Mouse (Mus musculus) liver, embryonic 13.5 days (tissue): ENCODE data around the gene Ptprg. TPM values are rescaled to one million over a fixed set of nuclear protein-coding genes. Genes with fewer than 3 reads are reported as not detected.

Source experiments
- ATAC-seq: fragments of 200-750 bp; cut with Nextera tagmentation; 2 replicates; pipeline ENCODE4 v1.8.0; 2017; ENCODE audit warnings: low read depth, mild to moderate bottlenecking, moderate number of reproducible peaks, moderate library complexity
- DNase-seq: peaks from one replicate; pipeline ENCODE4 v3.0.0; 2022
- H3K27ac ChIP-seq: fragments of 300-500 bp; sonication (generic); 2 replicates; pipeline ENCODE4 v1.5.1; 2015; ENCODE audit warnings: moderate library complexity, mild to moderate bottlenecking, inconsistent platforms
- H3K27me3 ChIP-seq: fragments of 300-500 bp; sonication (generic); 2 replicates; pipeline ENCODE4 v1.6.1; 2015; ENCODE audit warnings: mild to moderate bottlenecking, inconsistent platforms
- H3K36me3 ChIP-seq: fragments of 300-500 bp; sonication (generic); 2 replicates; pipeline ENCODE4 v1.6.1; 2015; ENCODE audit warnings: mild to moderate bottlenecking, inconsistent platforms
- H3K4me1 ChIP-seq: fragments of 300-500 bp; sonication (generic); replicated peaks from 2 replicates; pipeline ENCODE4 v1.6.1; 2015; ENCODE audit warnings: inconsistent platforms
- H3K4me2 ChIP-seq: fragments of 300-500 bp; sonication (generic); 2 replicates; pipeline ENCODE4 v1.6.1; 2015; ENCODE audit warnings: inconsistent platforms, mild to moderate bottlenecking, moderate library complexity
- H3K4me3 ChIP-seq: fragments of 300-500 bp; sonication (generic); replicated peaks from 2 replicates; pipeline ENCODE4 v1.5.1; 2015; ENCODE audit warnings: mild to moderate bottlenecking, inconsistent platforms
- H3K9ac ChIP-seq: fragments of 300-500 bp; sonication (generic); 2 replicates; pipeline ENCODE4 v1.6.1; 2015; ENCODE audit warnings: mild to moderate bottlenecking, inconsistent platforms
- H3K9me3 ChIP-seq: fragments of 300-500 bp; sonication (generic); replicated peaks from 2 replicates; pipeline ENCODE4 v1.6.1; 2016; ENCODE audit warnings: inconsistent platforms
- WGBS: fragments of 180-500 bp; shearing (Covaris S2); methylation state at CpG from one replicate; pipeline ENCODE4 v1.1.7; 2015; ENCODE audit not compliant: insufficient replicate concordance; 5-methylcytosine and 5-hydroxymethylcytosine counted together
- polyA plus RNA-seq: library from polyadenylated mRNA; unstranded; fragments of >200 nt; fragmentation: Nextera tagmentation; extraction: Ambion mirVana; gene quantifications from 2 replicates; pipeline ENCODE4 v1.2.1, GENCODE M21; 2015

The Ptprg gene
- polyA plus RNA-seq, 1 experiment from 2014 or later = 1.5 TPM

- Histone ChIP-seq H3K4me1 (peaks cover 4% of the 10 kb centered on the region; the same call in 1 of the 2 replicates), H3K9ac (no peak overlapping the region), H3K9me3 (no peaks in the 10 kb centered on the region), H3K4me3 (no peak overlapping the region), H3K27ac (no peak overlapping the region), H3K4me2 (no peak overlapping the region), H3K27me3 (no peaks in the 10 kb centered on the region), H3K36me3 (no peaks in the 10 kb centered on the region)
- DNase-seq (no peak), ATAC-seq (peak; percentile 62)
- WGBS = 68% methylated on average over 7 of the region's 7 CpGs
Observed at GRCm38 (mm10) chr14:11619606-11620005, 66.3 kb downstream of the Ptprg start.

GRCm38 (mm10) chr14:11620314-11620713 is 67.0 kb downstream of the Ptprg start:
- H3K9ac ChIP-seq = no peak overlapping the region
- DNase-seq = no peak
- no peak overlapping the region for H3K4me3 ChIP-seq
- H3K27ac ChIP-seq = no peak overlapping the region
- H3K9me3 ChIP-seq = no peaks in the 10 kb centered on the region
- H3K4me2 ChIP-seq = no peak overlapping the region
- H3K27me3 ChIP-seq = no peaks in the 10 kb centered on the region
- no peaks in the 10 kb centered on the region for H3K36me3 ChIP-seq
- H3K4me1 ChIP-seq = peaks cover 4% of the 10 kb centered on the region; the same call in 1 of the 2 replicates
- ATAC-seq = no peak
- 64% methylated on average over 6 of the region's 6 CpGs for WGBS

GRCm38 (mm10) chr14:11620962-11621568 is 67.7 kb downstream of the Ptprg start:
- H3K4me1 ChIP-seq = peaks cover 4% of the 10 kb centered on the region; the same call in 1 of the 2 replicates
- 54% methylated on average over 10 of the region's 10 CpGs for WGBS
- no peaks in the 10 kb centered on the region for H3K36me3 ChIP-seq
- H3K9me3 ChIP-seq = no peaks in the 10 kb centered on the region
- H3K4me3 ChIP-seq = no peak overlapping the region
- no peaks in the 10 kb centered on the region for H3K27me3 ChIP-seq
- no peak overlapping the region for H3K9ac ChIP-seq
- ATAC-seq = no peak
- H3K4me2 ChIP-seq = no peak overlapping the region
- DNase-seq = no peak
- no peak overlapping the region for H3K27ac ChIP-seq

GRCm38 (mm10) chr14:11623576-11623975 is 70.2 kb downstream of the Ptprg start:
- Histone ChIP-seq H3K27me3 (no peaks in the 10 kb centered on the region), H3K4me1 (0 out of 2 replicates have a peak, but pooled peaks cover 4% of the 10 kb centered on the region), H3K9ac (no peak overlapping the region), H3K27ac (no peak overlapping the region), H3K9me3 (no peaks in the 10 kb centered on the region), H3K36me3 (no peaks in the 10 kb centered on the region), H3K4me2 (no peak overlapping the region), H3K4me3 (no peak overlapping the region)
- no peak for DNase-seq
- ATAC-seq = no peak
- 67% methylated on average over 4 of the region's 4 CpGs for WGBS

GRCm38 (mm10) chr14:11630736-11631135 is 77.4 kb downstream of the Ptprg start:
- H3K27me3 ChIP-seq = no peaks in the 10 kb centered on the region
- ATAC-seq = no peak
- H3K36me3 ChIP-seq = no peaks in the 10 kb centered on the region
- H3K4me3 ChIP-seq = no peak overlapping the region
- no peak for DNase-seq
- no peaks in the 10 kb centered on the region for H3K4me1 ChIP-seq
- 47% methylated on average over 2 of the region's 2 CpGs for WGBS
- H3K4me2 ChIP-seq = no peak overlapping the region
- H3K9me3 ChIP-seq = no peaks in the 10 kb centered on the region
- H3K27ac ChIP-seq = no peak overlapping the region
- no peak overlapping the region for H3K9ac ChIP-seq

- no peak for ATAC-seq
- H3K27ac ChIP-seq = no peak overlapping the region
- no peaks in the 10 kb centered on the region for H3K27me3 ChIP-seq
Observed at GRCm38 (mm10) chr14:11631505-11631904, 78.2 kb downstream of the Ptprg start.

GRCm38 (mm10) chr14:11637673-11638072 is 84.3 kb downstream of the Ptprg start:
- Histone ChIP-seq H3K4me1 (no peaks in the 10 kb centered on the region), H3K27ac (no peak overlapping the region), H3K36me3 (no peaks in the 10 kb centered on the region), H3K4me2 (no peak overlapping the region), H3K9ac (no peak overlapping the region), H3K4me3 (no peak overlapping the region), H3K9me3 (no peaks in the 10 kb centered on the region), H3K27me3 (no peaks in the 10 kb centered on the region)
- no peak for ATAC-seq
- WGBS = 63% methylated on average over 7 of the region's 7 CpGs
- no peak for DNase-seq

More at GRCm38 (mm10) chr14:11631505-11631904, 78.2 kb downstream of the Ptprg start:
- no peaks in the 10 kb centered on the region for H3K36me3 ChIP-seq
- H3K9ac ChIP-seq = no peak overlapping the region
- no peak for DNase-seq
- no peaks in the 10 kb centered on the region for H3K9me3 ChIP-seq
- no peak overlapping the region for H3K4me2 ChIP-seq
- H3K4me1 ChIP-seq = no peaks in the 10 kb centered on the region
- H3K4me3 ChIP-seq = no peak overlapping the region
- 75% methylated on average over 4 of the region's 4 CpGs for WGBS

GRCm38 (mm10) chr14:11639366-11639765 is 86.0 kb downstream of the Ptprg start:
- H3K36me3 ChIP-seq = no peaks in the 10 kb centered on the region
- WGBS = 70% methylated on average over 5 of the region's 5 CpGs

GRCm38 (mm10) chr14:11640372-11640771 is 87.0 kb downstream of the Ptprg start:
- H3K4me3 ChIP-seq = no peak overlapping the region
- ATAC-seq (no peak), DNase-seq (no peak)
- no peaks in the 10 kb centered on the region for H3K27me3 ChIP-seq
- no peaks in the 10 kb centered on the region for H3K9me3 ChIP-seq
- H3K4me2 ChIP-seq = no peak overlapping the region
- H3K27ac ChIP-seq = no peak overlapping the region
- no peak overlapping the region for H3K9ac ChIP-seq
- no peaks in the 10 kb centered on the region for H3K36me3 ChIP-seq
- no peaks in the 10 kb centered on the region for H3K4me1 ChIP-seq

More at GRCm38 (mm10) chr14:11639366-11639765, 86.0 kb downstream of the Ptprg start:
- no peak for DNase-seq
- no peaks in the 10 kb centered on the region for H3K4me1 ChIP-seq
- no peaks in the 10 kb centered on the region for H3K9me3 ChIP-seq
- H3K4me2 ChIP-seq = no peak overlapping the region
- no peak for ATAC-seq
- H3K27me3 ChIP-seq = no peaks in the 10 kb centered on the region
- no peak overlapping the region for H3K27ac ChIP-seq
- no peak overlapping the region for H3K9ac ChIP-seq
- no peak overlapping the region for H3K4me3 ChIP-seq

GRCm38 (mm10) chr14:11640996-11641395 is 87.7 kb downstream of the Ptprg start:
- no peak for DNase-seq
- H3K4me2 ChIP-seq = no peak overlapping the region

GRCm38 (mm10) chr14:11642977-11643376 is 89.6 kb downstream of the Ptprg start:
- ATAC-seq (no peak), DNase-seq (no peak)
- Histone ChIP-seq H3K9ac (no peak overlapping the region), H3K27ac (no peak overlapping the region), H3K4me1 (no peaks in the 10 kb centered on the region), H3K36me3 (no peaks in the 10 kb centered on the region), H3K9me3 (no peaks in the 10 kb centered on the region), H3K4me3 (no peak overlapping the region), H3K27me3 (no peaks in the 10 kb centered on the region), H3K4me2 (no peak overlapping the region)
- WGBS = 88% methylated on average over 1 of the region's 1 CpGs

More at GRCm38 (mm10) chr14:11640996-11641395, 87.7 kb downstream of the Ptprg start:
- WGBS = 56% methylated on average over 3 of the region's 3 CpGs
- ATAC-seq = no peak
- no peak overlapping the region for H3K27ac ChIP-seq
- no peak overlapping the region for H3K4me3 ChIP-seq
- H3K9me3 ChIP-seq = no peaks in the 10 kb centered on the region
- H3K4me1 ChIP-seq = no peaks in the 10 kb centered on the region
- no peaks in the 10 kb centered on the region for H3K27me3 ChIP-seq
- no peaks in the 10 kb centered on the region for H3K36me3 ChIP-seq
- no peak overlapping the region for H3K9ac ChIP-seq

GRCm38 (mm10) chr14:11657374-11657773 is 104.0 kb downstream of the Ptprg start:
- no peak overlapping the region for H3K4me3 ChIP-seq
- 11% methylated on average over 6 of the region's 6 CpGs for WGBS
- H3K9me3 ChIP-seq = peaks cover 3% of the 10 kb centered on the region; the same call in 1 of the 2 replicates
- no peak overlapping the region for H3K9ac ChIP-seq
- H3K27me3 ChIP-seq = no peaks in the 10 kb centered on the region
- H3K4me2 ChIP-seq = no peak overlapping the region
- ATAC-seq (no peak), DNase-seq (no peak)
- H3K36me3 ChIP-seq = no peaks in the 10 kb centered on the region
- H3K4me1 ChIP-seq = no peaks in the 10 kb centered on the region
- no peak overlapping the region for H3K27ac ChIP-seq
